16 mouse cellular contexts compared by ENCODE assay signal in genomic region chr2:122863343-122863970, GRCm38 (mm10).
DNase-seq lines count a peak whose midpoint lies in the region; ATAC-seq lines count a peak whose summit lies in the region.
"Had no signal": no experiment of that assay in that cellular context is flagged by ENCODE, and none has a peak within 500 bp of the region (broad histone marks: within the 10 kb centered on the region; RNA-seq: fewer than 3 reads in every experiment).

No protein-coding gene starts in this region.

- WGBS in hindbrain, embryonic 15.5 days, result 60% methylated on average over 15 of the region's 15 CpGs
- WGBS in midbrain, embryonic 16.5 days, result 49% methylated on average over 15 of the region's 15 CpGs

- no peaks in the 10 kb centered on the region for H3K9me3 ChIP-seq in hindbrain, embryonic 15.5 days
- no peaks in the 10 kb centered on the region for H3K9me3 ChIP-seq in midbrain, embryonic 16.5 days (replicated peaks; ENCODE audit: control insufficient read depth, low read length, poor library complexity, severe bottlenecking)
- H3K9me3 ChIP-seq: embryonic facial prominence, embryonic 15.5 days; forebrain, embryonic 13.5 days; heart, embryonic 12.5 days; intestine, embryonic 15.5 days; limb, embryonic 15.5 days had no signal

- peak overlapping the region; percentile 49 for H3K27ac ChIP-seq in hindbrain, embryonic 15.5 days (replicated peaks)
- no peak overlapping the region for H3K27ac ChIP-seq in midbrain, embryonic 16.5 days (ENCODE audit: low read length)
- H3K27ac ChIP-seq: embryonic facial prominence, embryonic 15.5 days; forebrain, embryonic 13.5 days; intestine, embryonic 15.5 days; limb, embryonic 15.5 days had no signal

- H3K36me3 ChIP-seq in hindbrain, embryonic 15.5 days, result no peaks in the 10 kb centered on the region
- H3K36me3 ChIP-seq in midbrain, embryonic 16.5 days (ENCODE audit: control insufficient read depth, insufficient read depth, low read length), result no peaks in the 10 kb centered on the region
- H3K36me3 ChIP-seq: embryonic facial prominence, embryonic 15.5 days; heart, embryonic 12.5 days; intestine, embryonic 15.5 days; limb, embryonic 15.5 days had no signal

- no peaks in the 10 kb centered on the region for H3K4me1 ChIP-seq in hindbrain, embryonic 15.5 days (replicated peaks)
- H3K4me1 ChIP-seq in midbrain, embryonic 16.5 days (ENCODE audit: control insufficient read depth, insufficient read depth, low read length), result no peaks in the 10 kb centered on the region
- H3K4me1 ChIP-seq: embryonic facial prominence, embryonic 15.5 days; forebrain, embryonic 13.5 days; heart, embryonic 12.5 days; intestine, embryonic 15.5 days; limb, embryonic 15.5 days had no signal

- no peak for ATAC-seq in hindbrain, embryonic 15.5 days (ENCODE audit: low FRiP score, low read depth)
- peak; percentile 85 for ATAC-seq in midbrain, embryonic 16.5 days
- ATAC-seq: forebrain, embryonic 13.5 days; intestine, embryonic 15.5 days had no signal

- no peak overlapping the region for H3K4me2 ChIP-seq in hindbrain, embryonic 15.5 days
- H3K4me2 ChIP-seq in midbrain, embryonic 16.5 days (ENCODE audit: low read length), result peak overlapping the region; percentile 2
- H3K4me2 ChIP-seq: embryonic facial prominence, embryonic 15.5 days; forebrain, embryonic 13.5 days; heart, embryonic 12.5 days; intestine, embryonic 15.5 days; limb, embryonic 15.5 days had no signal

- H3K27me3 ChIP-seq in hindbrain, embryonic 15.5 days, result no peaks in the 10 kb centered on the region
- H3K27me3 ChIP-seq in midbrain, embryonic 16.5 days (ENCODE audit: control insufficient read depth, insufficient read depth, low read depth, low read length), result no peaks in the 10 kb centered on the region
- H3K27me3 ChIP-seq: embryonic facial prominence, embryonic 15.5 days; forebrain, embryonic 13.5 days; heart, embryonic 12.5 days; intestine, embryonic 15.5 days; limb, embryonic 15.5 days had no signal

- H3K4me3 ChIP-seq in hindbrain, embryonic 15.5 days, result no peak overlapping the region
- no peak overlapping the region for H3K4me3 ChIP-seq in midbrain, embryonic 16.5 days (ENCODE audit: low read depth, low read length)
- H3K4me3 ChIP-seq: embryonic facial prominence, embryonic 15.5 days; forebrain, embryonic 13.5 days; heart, embryonic 12.5 days; intestine, embryonic 15.5 days; limb, embryonic 15.5 days had no signal

- peak; percentile 1 to 2 for DNase-seq in cerebellum, postnatal 36 days
- no peak for DNase-seq in cerebellum, adult 9-10 months
- DNase-seq in 3134 (ENCODE audit: extremely low read depth, insufficient read length, low spot score), result peak; percentile 7
- DNase-seq in frontal cortex, postnatal 10 days (ENCODE audit: low spot score in 2 of 2), result no peak
- no peak for DNase-seq in frontal cortex, postnatal 14 days (ENCODE audit: low spot score in 2 of 2)
- DNase-seq: adrenal gland, postnatal 36 days; embryo, embryonic 11 days; lung, postnatal 14 days; thymus, adult 18-20 months had no signal

- no peak overlapping the region for H3K9ac ChIP-seq in hindbrain, embryonic 15.5 days
- H3K9ac ChIP-seq in midbrain, embryonic 16.5 days (ENCODE audit: low read depth, low read length), result no peak overlapping the region
- H3K9ac ChIP-seq: embryonic facial prominence, embryonic 15.5 days; forebrain, embryonic 13.5 days; heart, embryonic 12.5 days; intestine, embryonic 15.5 days; limb, embryonic 15.5 days had no signal

Comparison
In these comparisons a context has a peak if more than half of its experiments do, and no peak if none do; other contexts are left out.
1. DNase-seq: peak in cerebellum, postnatal 36 days (2 of 2) and 3134 (single experiment); none in cerebellum, adult 9-10 months (single experiment), frontal cortex, postnatal 10 days (0 of 2) and frontal cortex, postnatal 14 days (0 of 2).